Mouse (Mus musculus) midbrain, embryonic 14.5 days (tissue): ENCODE measurements around the gene Adcy9. TPM values are rescaled to one million over a fixed set of nuclear protein-coding genes. Genes with fewer than 3 reads are reported as not detected.

Experiments used
- ATAC-seq: fragments of 200-750 bp; cut with Nextera tagmentation; 2 replicates; pipeline ENCODE4 v1.8.0; 2017; ENCODE audit warnings: moderate number of reproducible peaks, moderate library complexity; ENCODE audit not compliant: low FRiP score, low TSS enrichment
- DNase-seq: peaks from one replicate; pipeline ENCODE4 v3.0.0-alpha.2; 2015
- H3K27ac ChIP-seq: fragments of 300-500 bp; sonication (generic); replicated peaks from 2 replicates; pipeline ENCODE4 v1.5.1; 2014; ENCODE audit warnings: mild to moderate bottlenecking, low read depth, low read length, moderate library complexity
- H3K27me3 ChIP-seq: fragments of 300-500 bp; sonication (generic); 2 replicates; pipeline ENCODE4 v1.6.1; 2014; ENCODE audit warnings: low read length, control low read depth, mixed read lengths; ENCODE audit not compliant: control insufficient read depth, insufficient read depth
- H3K36me3 ChIP-seq: fragments of 300-500 bp; sonication (generic); 2 replicates; pipeline ENCODE4 v1.6.1; 2014; ENCODE audit warnings: low read length, control low read depth; ENCODE audit not compliant: control insufficient read depth, insufficient read depth
- H3K4me1 ChIP-seq: fragments of 300-500 bp; sonication (generic); 2 replicates; pipeline ENCODE4 v1.6.1; 2014; ENCODE audit warnings: mild to moderate bottlenecking, antibody characterized with exemption, low read length, control low read depth; ENCODE audit not compliant: control insufficient read depth, insufficient read depth
- H3K4me2 ChIP-seq: fragments of 300-500 bp; sonication (generic); 2 replicates; pipeline ENCODE4 v1.6.1; 2014; ENCODE audit warnings: mild to moderate bottlenecking, low read length, moderate library complexity
- H3K4me3 ChIP-seq: fragments of 300-500 bp; sonication (generic); replicated peaks from 2 replicates; pipeline ENCODE4 v1.5.1; 2014; ENCODE audit warnings: low read depth, low read length
- H3K9ac ChIP-seq: fragments of 300-500 bp; sonication (generic); replicated peaks from 2 replicates; pipeline ENCODE4 v1.6.1; 2014; ENCODE audit warnings: mild to moderate bottlenecking, low read length, moderate library complexity
- H3K9me3 ChIP-seq: fragments of 300-500 bp; sonication (generic); 2 replicates; pipeline ENCODE4 v1.6.1; 2016; ENCODE audit warnings: low read length, control low read depth, mixed read lengths; ENCODE audit not compliant: control insufficient read depth
- WGBS: fragments of 180-500 bp; shearing (Covaris S2); extraction: QIAGEN DNeasy Blood & Tissue Kit; methylation state at CpG from one replicate; pipeline ENCODE4 v1.1.7; 2014; 5-methylcytosine and 5-hydroxymethylcytosine counted together
- polyA plus RNA-seq: library from polyadenylated mRNA; unstranded; fragments of >200 nt; fragmentation: Nextera tagmentation; extraction: Ambion mirVana; gene quantifications from 2 replicates; pipeline ENCODE4 v1.2.1, GENCODE M21; 2014

Adcy9 gene
- polyA plus RNA-seq, 1 experiment from 2014 or later, result 5.3 TPM

DNA sequence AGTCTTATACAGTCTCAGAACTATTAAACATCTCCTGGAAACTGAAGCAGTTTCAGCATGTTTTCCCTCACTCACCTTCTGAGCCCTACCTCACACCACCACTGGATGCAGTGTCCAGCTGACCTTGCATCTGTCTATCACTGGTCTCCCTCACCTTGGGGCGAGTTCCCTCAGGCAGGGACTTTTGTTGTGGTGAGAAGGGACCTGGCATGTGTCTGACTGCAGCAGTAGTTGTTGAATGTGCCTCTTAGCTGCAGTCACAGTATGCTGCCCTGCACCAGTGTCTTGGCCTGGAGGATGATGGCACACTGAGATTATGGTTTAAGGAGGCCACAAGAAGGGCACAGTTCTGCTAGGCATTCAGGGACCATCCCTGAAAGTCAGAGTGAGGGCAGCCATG is 19.2 kb downstream of the Adcy9 start:
- Histone ChIP-seq H3K27ac (no peak overlapping the region), H3K27me3 (no peaks in the 10 kb centered on the region), H3K36me3 (no peaks in the 10 kb centered on the region), H3K4me2 (no peak overlapping the region), H3K4me1 (no peaks in the 10 kb centered on the region), H3K4me3 (no peak overlapping the region), H3K9me3 (no peaks in the 10 kb centered on the region), H3K9ac (no peak overlapping the region)
- DNase-seq (no peak), ATAC-seq (no peak)
- 52% methylated on average over 1 of the region's 1 CpGs for WGBS

DNA sequence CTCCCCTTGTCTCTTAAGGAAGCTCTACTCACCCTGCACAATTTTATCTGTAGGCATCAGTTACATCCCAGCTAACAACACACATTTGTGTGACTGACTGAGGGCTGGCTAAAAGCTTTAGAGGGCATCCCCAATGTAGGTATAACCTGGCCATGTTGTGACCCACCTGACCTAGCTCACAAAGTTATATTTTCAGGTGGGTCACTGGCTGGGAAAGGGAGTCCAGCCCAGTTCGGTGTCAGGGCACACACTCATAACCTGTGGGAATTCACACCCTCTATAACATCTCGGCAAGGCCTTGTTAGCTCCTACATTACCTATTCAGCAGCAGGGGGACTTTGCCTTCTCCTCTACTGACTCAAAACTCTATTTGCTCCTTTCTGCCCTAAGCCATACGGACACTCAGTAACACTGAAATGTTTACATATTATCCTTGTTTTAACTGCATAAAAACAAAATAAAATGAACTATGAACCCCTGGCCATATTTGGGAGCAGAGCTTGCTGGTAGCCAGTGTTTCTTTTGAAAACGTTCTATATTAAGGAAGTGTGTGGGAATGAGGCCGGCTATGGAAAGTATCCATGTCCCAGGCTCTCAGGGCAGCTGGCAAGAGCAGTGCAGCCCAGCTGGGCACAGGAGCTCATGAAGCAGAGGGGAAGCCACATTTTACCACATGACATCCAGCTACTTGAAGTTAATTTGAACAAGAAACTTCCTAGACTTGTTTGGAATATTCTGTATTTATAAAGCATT is 20.7 kb downstream of the Adcy9 start:
- Histone ChIP-seq H3K27ac (no peak overlapping the region), H3K4me2 (no peak overlapping the region), H3K4me1 (no peaks in the 10 kb centered on the region), H3K4me3 (no peak overlapping the region), H3K36me3 (no peaks in the 10 kb centered on the region), H3K27me3 (no peaks in the 10 kb centered on the region), H3K9ac (no peak overlapping the region), H3K9me3 (no peaks in the 10 kb centered on the region)
- ATAC-seq, result no peak
- no peak for DNase-seq
- WGBS, result 86% methylated on average over 5 of the region's 5 CpGs

- H3K36me3 ChIP-seq, result no peaks in the 10 kb centered on the region
- H3K9ac ChIP-seq, result no peak overlapping the region
- no peak for DNase-seq
- no peaks in the 10 kb centered on the region for H3K27me3 ChIP-seq
- no peak overlapping the region for H3K4me3 ChIP-seq
- no peak overlapping the region for H3K4me2 ChIP-seq
- no peaks in the 10 kb centered on the region for H3K9me3 ChIP-seq
- no peaks in the 10 kb centered on the region for H3K4me1 ChIP-seq
- no peak for ATAC-seq
- no peak overlapping the region for H3K27ac ChIP-seq
- 91% methylated on average over 2 of the region's 2 CpGs for WGBS
Measured at GRCm38 (mm10) chr16:4398782-4399181, 21.5 kb downstream of the Adcy9 start.

DNA sequence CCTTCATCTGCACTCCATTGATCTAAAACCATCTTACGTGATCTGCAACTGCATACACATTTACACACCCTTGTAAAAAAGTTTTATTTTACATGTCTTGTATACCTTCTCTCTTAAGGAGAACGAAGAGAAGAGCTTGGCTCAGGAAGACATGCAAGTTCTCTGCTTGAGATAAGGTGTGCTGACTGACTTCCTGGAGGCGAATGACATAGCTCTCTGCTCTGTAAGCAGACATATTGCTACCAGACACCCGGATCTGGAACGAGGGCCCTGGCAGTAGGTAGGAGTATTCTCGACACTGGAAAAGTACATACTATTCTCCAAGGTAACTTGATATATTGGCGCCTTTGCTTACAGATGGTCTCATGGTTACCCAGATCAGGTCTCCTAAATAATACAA is 22.7 kb downstream of the Adcy9 start:
- ATAC-seq (no peak), DNase-seq (no peak)
- 95% methylated on average over 7 of the region's 7 CpGs for WGBS

GRCm38 (mm10) chr16:4395687-4396341 is 24.5 kb downstream of the Adcy9 start:
- no peak overlapping the region for H3K9ac ChIP-seq
- H3K9me3 ChIP-seq, result no peaks in the 10 kb centered on the region
- ATAC-seq (no peak), DNase-seq (no peak)
- no peaks in the 10 kb centered on the region for H3K27me3 ChIP-seq
- no peak overlapping the region for H3K27ac ChIP-seq
- no peak overlapping the region for H3K4me2 ChIP-seq
- H3K36me3 ChIP-seq, result no peaks in the 10 kb centered on the region
- 82% methylated on average over 10 of the region's 10 CpGs for WGBS
- no peaks in the 10 kb centered on the region for H3K4me1 ChIP-seq
- no peak overlapping the region for H3K4me3 ChIP-seq

More for the DNA sequence above, 22.7 kb downstream of the Adcy9 start:
- Histone ChIP-seq H3K27ac (no peak overlapping the region), H3K9me3 (no peaks in the 10 kb centered on the region), H3K9ac (no peak overlapping the region), H3K4me2 (no peak overlapping the region), H3K4me3 (no peak overlapping the region), H3K36me3 (no peaks in the 10 kb centered on the region), H3K27me3 (no peaks in the 10 kb centered on the region), H3K4me1 (no peaks in the 10 kb centered on the region)

DNA sequence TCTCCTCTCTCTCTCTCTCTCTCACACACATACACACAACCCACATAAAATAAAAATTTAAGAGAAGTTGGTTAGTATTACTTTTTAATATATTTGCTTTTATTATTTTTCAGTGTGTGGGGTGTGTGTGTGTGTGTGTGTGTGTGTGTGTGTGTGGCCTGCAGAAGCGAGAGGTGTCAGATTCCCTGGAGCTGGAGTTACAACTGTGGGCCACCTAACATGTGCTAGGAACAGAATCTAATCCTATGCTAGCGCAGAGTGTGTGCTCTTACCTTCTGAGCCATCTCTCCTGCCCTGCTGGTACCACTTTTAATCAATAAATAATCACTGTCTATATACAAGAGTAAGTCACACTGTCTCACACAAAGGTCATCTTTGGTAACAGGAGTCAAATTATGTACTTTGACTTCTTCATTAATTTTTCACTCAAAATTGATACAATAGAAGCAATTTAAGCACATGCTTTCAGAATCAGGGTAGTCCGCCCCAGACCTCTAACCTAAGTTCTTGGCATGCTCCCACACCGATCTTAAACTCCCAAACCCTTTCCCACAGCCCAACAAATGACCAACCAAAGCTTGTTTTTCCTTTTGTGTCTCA is 25.2 kb downstream of the Adcy9 start:
- no peak for ATAC-seq
- no peaks in the 10 kb centered on the region for H3K36me3 ChIP-seq
- WGBS, result 85% methylated on average over 4 of the region's 4 CpGs

DNA sequence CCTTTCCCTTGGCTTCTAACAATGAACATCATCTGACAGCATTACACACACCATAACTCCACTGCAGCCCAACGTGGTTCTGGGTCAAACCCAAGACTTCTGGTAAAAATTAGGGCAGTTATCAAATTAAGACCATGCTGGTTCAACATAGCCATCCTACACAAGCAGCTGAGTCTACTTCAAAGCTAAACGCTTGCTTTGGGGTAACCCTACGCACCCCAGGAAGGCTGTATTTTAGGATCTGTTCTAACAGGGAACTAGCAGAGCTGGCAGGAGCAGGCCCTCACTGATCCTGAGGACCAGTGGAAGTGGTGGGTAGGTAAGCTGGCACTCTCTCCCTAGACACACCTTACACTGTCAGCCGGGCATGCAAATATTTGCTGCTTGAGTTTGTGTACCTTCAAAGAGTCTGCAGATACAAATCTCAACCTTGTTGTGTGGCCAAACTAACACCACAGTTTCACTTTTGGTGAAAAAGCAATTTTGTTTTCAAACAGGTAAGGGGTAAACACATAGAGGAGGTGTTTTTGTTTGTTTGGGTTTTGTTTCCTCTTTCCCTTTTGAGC is 36.7 kb downstream of the Adcy9 start:
- Histone ChIP-seq H3K36me3 (no peaks in the 10 kb centered on the region), H3K27me3 (no peaks in the 10 kb centered on the region), H3K27ac (no peak overlapping the region), H3K9ac (no peak overlapping the region), H3K4me1 (no peaks in the 10 kb centered on the region), H3K4me2 (no peak overlapping the region), H3K4me3 (no peak overlapping the region), H3K9me3 (no peaks in the 10 kb centered on the region)
- DNase-seq (no peak), ATAC-seq (no peak)
- WGBS, result 79% methylated on average over 4 of the region's 4 CpGs

More for the DNA sequence above, 25.2 kb downstream of the Adcy9 start:
- DNase-seq, result no peak
- no peak overlapping the region for H3K4me3 ChIP-seq
- no peaks in the 10 kb centered on the region for H3K9me3 ChIP-seq
- no peak overlapping the region for H3K9ac ChIP-seq
- H3K27ac ChIP-seq, result no peak overlapping the region
- H3K4me2 ChIP-seq, result no peak overlapping the region
- H3K27me3 ChIP-seq, result no peaks in the 10 kb centered on the region
- H3K4me1 ChIP-seq, result no peaks in the 10 kb centered on the region

DNA sequence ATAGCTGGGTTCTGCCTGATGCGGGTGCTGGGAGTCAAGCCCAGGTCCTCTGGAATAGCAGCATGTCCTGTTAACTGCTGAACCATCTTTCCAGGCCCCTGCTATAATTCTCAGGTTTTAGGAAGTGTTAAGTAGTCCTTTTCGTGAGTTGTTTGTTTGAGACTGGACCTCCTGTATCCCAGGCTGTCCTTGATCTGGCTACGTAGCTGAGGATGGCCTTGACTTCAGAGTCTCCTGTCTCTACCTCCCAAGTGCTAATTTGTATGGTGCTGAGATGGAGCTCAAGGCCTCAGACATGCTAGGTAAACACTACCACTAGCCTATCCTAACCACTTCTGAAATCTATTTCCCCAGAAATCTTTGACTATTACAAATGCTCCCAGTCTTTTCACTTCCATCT is 37.9 kb downstream of the Adcy9 start:
- Histone ChIP-seq H3K4me2 (no peak overlapping the region), H3K9me3 (no peaks in the 10 kb centered on the region), H3K9ac (no peak overlapping the region), H3K4me1 (no peaks in the 10 kb centered on the region), H3K27me3 (no peaks in the 10 kb centered on the region), H3K36me3 (no peaks in the 10 kb centered on the region), H3K4me3 (no peak overlapping the region), H3K27ac (no peak overlapping the region)
- ATAC-seq (no peak), DNase-seq (no peak)
- 93% methylated on average over 3 of the region's 3 CpGs for WGBS
